Mouse (Mus musculus): ENCODE data around the gene Prom1.

GRCm38 (mm10) chr5:44100187-44100543 is 1.7 kb downstream of the Prom1 start:
- TF ChIP-seq POLR2A (IDR thresholded peaks at IDR 0.05; ENCODE audit: insufficient read depth, low read depth, low read length): no peak
- TF ChIP-seq CTCF (IDR thresholded peaks at IDR 0.05): no peak
- TF ChIP-seq EP300 (IDR thresholded peaks at IDR 0.05; ENCODE audit: insufficient read depth, low read depth, low read length): no peak

All from heart, adult 2 months (tissue).